Mouse (Mus musculus) C2C12 (cell line): ENCODE data around the gene Ccdc57.

Source experiments
- CEBPB ChIP-seq: IDR thresholded peaks from one replicate; pipeline ENCODE4 v1.6.1; 2011; ENCODE audit warnings: low read depth, mild to moderate bottlenecking, control low read depth, moderate library complexity
- CTCF ChIP-seq: IDR thresholded peaks from one replicate; pipeline ENCODE4 v1.5.1; 2011; ENCODE audit not compliant: control insufficient read depth, insufficient read depth, insufficient read length
- FOSL1 ChIP-seq: IDR thresholded peaks from one replicate; pipeline ENCODE4 v1.8.0; 2011; ENCODE audit warnings: mild to moderate bottlenecking, low read length; ENCODE audit not compliant: poor library complexity, insufficient read depth, severe bottlenecking
- MAX ChIP-seq: IDR thresholded peaks from one replicate; pipeline ENCODE4 v1.6.1; 2011; ENCODE audit warnings: mild to moderate bottlenecking, control low read depth
- MYOD1 ChIP-seq: IDR thresholded peaks from one replicate; pipeline ENCODE4 v1.6.1; 2011; ENCODE audit warnings: low read depth; ENCODE audit not compliant: control insufficient read depth, insufficient read length
- MYOG ChIP-seq: IDR thresholded peaks from one replicate; pipeline ENCODE4 v1.6.1; 2011; ENCODE audit not compliant: control insufficient read depth, insufficient read length; ENCODE audit errors: extremely low read depth
- USF1 ChIP-seq: IDR thresholded peaks from one replicate; pipeline ENCODE4 v1.6.1; 2011; ENCODE audit warnings: low read depth, mild to moderate bottlenecking, control low read depth, moderate library complexity

DNA sequence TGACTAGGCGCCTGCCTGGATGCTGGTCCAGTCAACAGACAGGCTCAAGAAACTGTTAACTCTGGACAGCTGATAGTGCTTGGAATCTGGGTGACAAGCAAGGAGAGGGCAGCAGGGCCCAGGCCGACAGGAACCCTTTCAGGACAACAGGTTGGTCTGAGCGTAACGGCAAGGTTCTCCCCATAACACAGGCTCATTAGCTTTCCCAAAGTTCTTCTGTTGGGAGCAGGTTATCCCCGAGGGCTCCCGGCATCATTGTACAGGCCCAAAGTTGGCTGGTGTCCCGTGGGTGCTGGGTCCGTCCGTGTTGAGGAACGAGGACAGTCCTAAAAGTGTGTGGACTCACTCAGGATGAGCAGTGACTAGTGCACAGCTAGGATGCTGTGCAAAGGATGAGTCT lies 17.2 kb upstream of the Ccdc57 start:
- TF ChIP-seq CTCF (no peak), USF1 (no peak), MAX (no peak), MYOD1 (no peak), CEBPB (no peak), MYOG (no peak), FOSL1 (no peak)
